Mouse (Mus musculus) liver (tissue): ENCODE results near the gene Tatdn2.
"Not testable (repeated sequence)": the region's sequence is repeated elsewhere in the genome, so short reads cannot be mapped to it uniquely, and the experiment has no call there.

ENCODE experiments used
- DNase-seq: peaks from one replicate; pipeline ENCODE4 v3.0.0-alpha.2; 2020; ENCODE audit warnings: mixed read lengths

The Tatdn2 gene

GRCm38 (mm10) chr6:113672029-113672428 is 24.8 kb upstream of the Tatdn2 start:
- not testable (repeated sequence) for DNase-seq

DNA sequence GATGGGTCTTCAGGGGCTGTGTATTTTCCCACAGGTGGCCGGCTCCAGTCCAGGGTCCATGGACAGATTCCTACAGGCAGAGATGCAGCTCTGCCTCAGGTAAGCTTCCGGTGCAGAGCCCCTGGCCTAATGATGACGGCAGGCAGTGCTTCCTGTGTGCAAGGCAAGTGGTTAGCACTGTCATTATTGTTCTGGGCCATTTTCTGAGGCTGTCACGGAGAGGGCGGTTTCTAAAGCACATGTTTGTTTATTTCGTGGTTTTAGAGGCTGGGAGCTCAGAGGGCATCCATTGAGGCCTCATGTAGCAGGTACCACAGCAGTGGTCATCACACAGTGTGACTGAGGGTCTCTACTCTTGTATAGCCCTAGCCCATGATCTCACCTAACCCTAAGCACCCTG is 23.9 kb upstream of the Tatdn2 start:
- DNase-seq, result no peak

- DNase-seq, result no peak
Observed at GRCm38 (mm10) chr6:113675234-113675633, 21.6 kb upstream of the Tatdn2 start.

DNA sequence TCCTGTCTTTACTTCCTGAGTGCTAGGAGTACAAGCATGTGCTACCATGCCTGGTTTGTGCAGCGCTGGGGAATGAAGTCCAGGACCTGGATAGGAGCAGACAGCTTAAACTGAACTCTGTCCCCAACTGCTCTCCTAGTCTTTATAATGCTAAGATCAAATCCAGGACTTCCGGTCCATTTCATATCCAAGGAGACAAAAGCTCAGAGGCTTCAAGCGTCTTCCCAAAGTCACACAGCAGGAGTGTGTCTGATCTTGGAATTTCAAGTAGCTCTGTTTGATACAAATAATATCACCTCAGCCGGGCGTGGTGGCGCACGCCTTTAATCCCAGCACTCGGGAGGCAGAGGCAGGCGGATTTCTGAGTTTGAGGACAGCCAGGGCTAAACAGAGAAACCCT is 20.9 kb upstream of the Tatdn2 start:
- DNase-seq, result no peak

GRCm38 (mm10) chr6:113677070-113677734 is 19.6 kb upstream of the Tatdn2 start:
- DNase-seq, result no peak

GRCm38 (mm10) chr6:113678246-113679012 is 18.4 kb upstream of the Tatdn2 start:
- DNase-seq, result no peak

GRCm38 (mm10) chr6:113679993-113680566 is 16.8 kb upstream of the Tatdn2 start:
- no peak for DNase-seq

DNA sequence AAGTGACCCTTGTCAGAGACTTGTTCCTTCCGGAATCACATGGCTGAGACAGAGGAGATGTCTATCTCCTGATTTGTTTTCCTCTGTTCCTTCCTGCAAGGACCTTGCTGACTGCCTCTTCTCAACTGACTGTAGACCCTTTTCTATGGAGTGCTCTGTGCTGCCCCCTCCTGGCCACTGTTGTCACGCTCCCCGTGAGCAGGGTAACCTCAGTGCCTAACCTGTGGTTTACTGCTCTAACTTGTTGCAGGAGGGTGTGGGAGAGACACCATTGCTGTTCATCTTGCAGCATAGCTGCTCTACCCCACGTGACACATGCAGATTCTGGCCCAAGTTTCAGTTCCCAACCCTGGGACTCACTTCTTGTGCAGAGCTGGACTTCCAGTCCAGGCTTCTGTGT is 15.6 kb upstream of the Tatdn2 start:
- DNase-seq, result peak; percentile 89

DNA sequence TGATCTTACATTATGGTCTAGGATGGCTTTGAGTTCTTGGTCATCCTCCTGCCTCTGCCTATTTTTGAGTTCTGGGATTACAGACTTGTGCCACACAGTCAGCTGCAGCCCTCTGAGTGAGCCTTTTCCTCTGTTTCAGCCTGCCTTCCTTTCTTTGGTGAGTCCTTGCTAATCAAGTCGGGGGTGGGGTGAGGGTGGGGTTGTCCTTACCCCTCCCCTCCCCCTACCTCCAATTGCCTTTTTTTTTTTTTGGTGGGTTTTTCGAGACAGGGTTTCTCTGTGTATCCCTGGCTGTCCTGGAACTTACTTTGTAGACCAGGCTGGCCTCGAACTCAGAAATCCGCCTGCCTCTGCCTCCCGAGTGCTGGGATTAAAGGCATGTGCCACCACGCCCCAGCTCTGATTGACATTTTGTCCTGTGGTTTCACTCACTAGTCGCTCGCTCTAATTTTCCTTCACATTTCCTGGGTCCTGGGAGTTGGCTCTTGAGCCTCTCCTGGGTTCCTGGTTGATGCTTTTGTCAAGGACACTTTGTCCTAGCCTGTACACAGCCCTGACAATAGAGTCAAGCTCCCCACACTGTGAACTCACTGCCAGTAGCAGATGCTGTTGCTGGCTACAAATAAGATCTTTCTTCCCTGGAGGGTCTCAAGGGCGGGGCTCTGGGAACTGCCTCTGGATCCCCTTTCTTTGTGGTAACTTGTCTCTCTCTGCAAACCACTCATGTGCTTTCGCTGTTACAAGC is 13.6 kb upstream of the Tatdn2 start:
- no peak for DNase-seq

- no peak for DNase-seq
Observed at GRCm38 (mm10) chr6:113686551-113687125, 10.2 kb upstream of the Tatdn2 start.

GRCm38 (mm10) chr6:113690008-113690399 is 6.8 kb upstream of the Tatdn2 start:
- DNase-seq, result peak; percentile 33

DNA sequence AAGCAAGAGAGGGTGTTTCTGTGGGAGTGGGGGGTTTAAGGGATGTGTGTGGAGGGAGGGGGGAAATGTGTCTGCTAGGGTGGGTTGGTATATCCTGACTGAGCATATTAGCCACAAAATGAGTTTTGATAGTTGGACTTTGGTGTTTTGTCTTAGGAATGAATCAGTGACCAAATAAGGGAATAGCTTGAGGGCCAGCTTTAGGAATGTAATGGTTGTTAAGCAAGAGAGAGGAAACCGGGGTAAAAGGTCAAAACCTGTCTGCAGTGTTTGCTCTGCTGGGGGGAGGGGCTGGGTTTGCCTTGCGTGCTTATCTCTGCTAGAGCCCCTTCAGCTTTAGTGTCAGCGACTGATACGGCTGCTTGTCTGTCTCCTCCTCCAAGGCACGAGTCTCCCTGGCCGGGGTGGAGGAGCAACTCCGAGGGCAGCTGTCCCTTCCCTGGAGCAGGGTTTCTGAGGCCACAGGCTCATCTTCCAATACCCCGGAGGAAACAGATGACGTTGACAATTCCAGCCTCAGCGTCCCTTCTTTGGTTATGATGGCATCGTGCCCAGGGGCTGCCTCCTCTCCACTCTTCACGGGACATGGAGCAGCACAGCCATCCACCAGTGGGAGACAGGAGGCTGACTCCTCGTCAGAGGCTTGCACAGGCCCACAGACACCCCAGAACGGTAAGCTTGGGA is 6.3 kb upstream of the Tatdn2 start:
- DNase-seq, result peak; percentile 96

GRCm38 (mm10) chr6:113691084-113691462 is 5.8 kb upstream of the Tatdn2 start:
- no peak for DNase-seq

DNA sequence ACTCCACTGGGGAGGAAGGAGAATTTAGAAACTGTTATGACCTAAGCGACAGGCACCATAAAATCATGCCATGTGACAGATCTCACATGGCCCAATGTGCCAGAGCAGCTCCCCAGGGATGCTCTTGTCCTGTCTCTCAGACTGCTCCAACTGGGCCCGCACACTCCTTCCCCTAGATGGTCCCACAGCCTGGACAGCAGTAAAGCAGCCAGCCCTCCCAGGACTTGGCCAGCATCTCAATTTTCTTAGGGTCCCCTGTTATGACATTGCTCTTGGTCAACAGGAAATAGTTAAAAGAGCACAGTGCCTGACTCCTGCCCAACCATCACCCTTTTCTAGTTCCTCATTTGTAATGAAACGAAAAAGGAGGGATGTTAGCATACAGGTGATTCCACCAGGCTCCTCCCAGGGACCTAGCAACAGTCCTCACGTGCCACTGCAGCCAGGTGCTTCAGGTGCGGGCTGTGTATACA is 4.2 kb upstream of the Tatdn2 start:
- no peak for DNase-seq

DNA sequence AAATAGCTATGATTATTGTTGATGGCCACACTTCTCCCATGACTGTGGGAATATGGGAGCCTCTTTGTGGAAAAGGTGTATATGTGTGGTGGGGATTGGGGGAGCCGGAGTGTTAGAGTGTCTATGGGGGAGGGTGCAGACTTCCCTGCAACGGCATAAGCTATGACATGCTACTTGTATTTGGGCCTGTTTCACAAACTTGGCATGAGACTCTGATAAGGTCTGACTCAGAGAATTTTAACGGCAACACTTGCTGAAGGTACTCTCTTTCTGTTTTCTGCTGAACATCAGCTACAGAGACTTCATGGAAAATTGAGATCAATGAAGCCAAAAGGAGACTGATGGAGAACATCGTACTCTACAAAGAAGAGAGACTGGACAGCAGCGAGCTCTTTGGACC is 3.5 kb upstream of the Tatdn2 start:
- DNase-seq, result no peak

- DNase-seq, result no peak
Observed at GRCm38 (mm10) chr6:113695203-113695602, 1.6 kb upstream of the Tatdn2 start.

DNA sequence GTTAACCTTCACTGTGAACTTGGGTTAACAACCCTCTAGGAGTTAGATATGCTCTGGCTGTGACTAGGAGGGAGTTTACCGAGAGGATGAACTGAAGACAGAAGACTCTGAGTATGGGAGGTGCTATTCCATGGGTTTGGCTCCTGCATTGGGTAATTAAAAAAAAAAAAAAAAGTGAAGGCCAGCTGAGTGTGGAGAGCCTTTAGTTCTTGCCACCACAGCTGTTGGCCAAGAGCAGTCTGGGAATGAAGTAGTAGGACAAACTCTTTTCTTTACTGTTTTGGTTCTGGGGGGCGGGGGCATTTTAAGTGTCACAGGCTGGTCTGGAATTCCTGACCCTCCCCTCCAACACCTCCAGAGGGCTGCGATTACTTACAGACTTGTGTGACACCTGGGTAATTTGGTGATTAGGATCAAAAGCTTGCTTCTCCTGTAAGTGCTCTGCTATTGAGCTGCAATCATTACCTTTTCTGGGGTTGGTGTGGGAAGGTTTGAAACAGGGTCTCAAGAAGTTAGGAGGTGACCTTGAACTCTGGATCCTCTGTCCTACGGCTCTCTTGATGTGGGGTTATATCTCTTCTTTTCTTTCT is 989 bp upstream of the Tatdn2 start:
- no peak for DNase-seq

GRCm38 (mm10) chr6:113697222-113698205 is 664 bp downstream of the Tatdn2 start:
- peak; percentile 34 for DNase-seq

DNA sequence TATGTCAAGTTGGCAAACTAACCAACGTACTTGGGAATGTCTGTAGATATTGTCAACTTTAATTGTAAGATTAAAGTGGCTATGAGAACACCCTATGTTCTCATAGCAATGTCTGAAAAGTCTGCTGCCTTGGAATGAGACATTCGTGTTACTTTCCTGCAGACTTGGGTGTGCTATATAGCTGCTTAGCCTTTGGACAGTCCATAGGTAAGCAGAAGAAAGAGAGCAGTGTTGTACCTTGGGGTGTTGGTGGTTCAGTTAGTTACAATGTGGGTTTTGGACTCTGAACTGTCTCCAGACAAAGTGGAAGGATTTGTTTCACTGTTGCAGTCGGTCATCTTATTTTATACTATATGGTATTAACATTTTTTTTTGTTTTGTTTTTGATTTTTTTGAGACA is 15.9 kb downstream of the Tatdn2 start:
- no peak for DNase-seq

DNA sequence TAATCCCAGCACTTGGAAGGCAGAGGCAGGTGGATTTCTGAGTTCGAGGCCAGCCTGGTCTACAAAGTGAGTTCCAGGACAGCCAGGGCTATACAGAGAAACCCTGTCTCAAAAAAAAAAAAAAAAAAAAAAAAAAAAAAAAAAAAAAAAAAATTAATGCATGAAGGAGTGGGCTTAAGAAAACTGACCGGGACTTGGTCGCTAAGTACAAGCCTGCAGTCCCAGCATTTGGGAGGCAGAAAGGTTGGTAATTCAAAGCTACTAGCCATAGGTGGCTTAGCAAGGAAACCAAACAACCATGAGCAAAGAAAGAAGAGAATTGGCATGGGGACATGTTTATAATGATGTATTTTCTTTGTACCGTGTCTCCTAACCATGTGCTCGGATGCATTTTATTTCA is 16.5 kb downstream of the Tatdn2 start:
- not testable (repeated sequence) for DNase-seq

- DNase-seq, result no peak
Observed at GRCm38 (mm10) chr6:113714276-113714675, 17.4 kb downstream of the Tatdn2 start.
